Mouse (Mus musculus): Measurements from ENCODE around the gene Gm28171. TPM values are rescaled to one million over a fixed set of nuclear protein-coding genes. Genes with fewer than 3 reads are reported as not detected.
"Not testable (repeated sequence)": the region's sequence is repeated elsewhere in the genome, so short reads cannot be mapped to it uniquely, and the experiment has no call there.

The Gm28171 gene
- not detected for total RNA-seq (2021)
- long read RNA-seq: 0 reads

- not testable (repeated sequence) for DNase-seq (ENCODE audit: low spot score in 2 of 2)
Measured at GRCm38 (mm10) chrY:5793095-5793494, at the start of gene Gm28171. TSS of gene Gm28171 (plus strand) at chrY:5793395.

Other genes with a start within 250 kb of the Gm28171 start
- gene Gm21854, start 136.4 kb upstream of the Gm28171 start, total RNA-seq (2021): not detected
- gene Gm20914, start 67.4 kb upstream of the Gm28171 start, total RNA-seq (2021): not detected
- not detected for gene Gm21778, start 149.1 kb downstream of the Gm28171 start, total RNA-seq (2021)

Measured in layer of hippocampus, adult 18-20 months (tissue).